Mouse (Mus musculus) naive thymus-derived CD4-positive, alpha-beta T cell, adult 2 months (primary cell): Measurements from ENCODE around the gene Plod1.

Experiments used
- DNase-seq: peaks from one replicate; pipeline ENCODE4 v3.0.0-alpha.2; 2011; ENCODE audit warnings: low read depth

Gene Plod1

GRCm38 (mm10) chr4:147936331-147936954, at the start of gene Plod1:
TSS of gene Plod1 (minus strand) at chr4:147936767.
- peak; percentile 75 for DNase-seq

GRCm38 (mm10) chr4:147985205-147986132, 48.9 kb upstream of the Plod1 start, which contains the start of gene Nppb:
TSS of gene Nppb (plus strand) at chr4:147985788.
- DNase-seq, result no peak

- no peak for DNase-seq
These were observed 42.9 kb upstream of the Plod1 start for GRCm38 (mm10) chr4:147979441-147979860.

- no peak for DNase-seq
These were observed 41.8 kb upstream of the Plod1 start for GRCm38 (mm10) chr4:147978391-147978790.

- DNase-seq, result no peak
These were observed 41.2 kb upstream of the Plod1 start for GRCm38 (mm10) chr4:147977726-147978125.

GRCm38 (mm10) chr4:147976237-147976636, 39.7 kb upstream of the Plod1 start:
- DNase-seq, result no peak

- no peak for DNase-seq
These were observed 32.8 kb upstream of the Plod1 start for GRCm38 (mm10) chr4:147969337-147969736.

- DNase-seq, result no peak
These were observed 32.2 kb upstream of the Plod1 start for GRCm38 (mm10) chr4:147968816-147969215.

GRCm38 (mm10) chr4:147965712-147966111, 29.1 kb upstream of the Plod1 start:
- DNase-seq, result no peak

GRCm38 (mm10) chr4:147963623-147964022, 27.1 kb upstream of the Plod1 start:
- DNase-seq, result no peak

- no peak for DNase-seq
These were observed 26.2 kb upstream of the Plod1 start for GRCm38 (mm10) chr4:147962781-147963180.

- peak; percentile 75 for DNase-seq
These were observed 23.6 kb upstream of the Plod1 start for GRCm38 (mm10) chr4:147959881-147960831.

- DNase-seq, result no peak
These were observed 20.6 kb upstream of the Plod1 start for GRCm38 (mm10) chr4:147957141-147957540.

GRCm38 (mm10) chr4:147953590-147953989, 17.0 kb upstream of the Plod1 start:
- peak; percentile 61 for DNase-seq

GRCm38 (mm10) chr4:147947511-147947910, 10.9 kb upstream of the Plod1 start:
- no peak for DNase-seq

- DNase-seq, result no peak
These were observed 6.4 kb upstream of the Plod1 start for GRCm38 (mm10) chr4:147943005-147943404.

GRCm38 (mm10) chr4:147941045-147942020, 4.8 kb upstream of the Plod1 start:
- peak; percentile 42 for DNase-seq

- DNase-seq, result peak; percentile 90
These were observed 4.0 kb upstream of the Plod1 start, which contains the start of gene 2510039O18Rik for GRCm38 (mm10) chr4:147940576-147941044. TSS of gene 2510039O18Rik (plus strand) at chr4:147940895.

GRCm38 (mm10) chr4:147940111-147940510, 3.5 kb upstream of the Plod1 start:
- DNase-seq, result no peak
